Mouse (Mus musculus) monocyte, adult 5-6 weeks (primary cell): ENCODE results near the gene Lrp2. TPM values are rescaled to one million over a fixed set of nuclear protein-coding genes. Genes with fewer than 3 reads are reported as not detected.
"Not testable (repeated sequence)": the region's sequence is repeated elsewhere in the genome, so short reads cannot be mapped to it uniquely, and the experiment has no call there.

Experiments
- ATAC-seq: fragments of 153-309, 156-312 bp; replicated peaks from 2 replicates; pipeline ENCODE4 v1.8.0; 2017; ENCODE audit warnings: mild to moderate bottlenecking; ENCODE audit not compliant: low TSS enrichment, insufficient number of reproducible peaks, severe bottlenecking, poor library complexity, low FRiP score
- total RNA-seq: library from RNA; stranded (forward); fragments of 200-1000, 200-491, 200-594 nt; gene quantifications from 3 replicates; pipeline ENCODE4 v1.2.3, GENCODE M21; 2017

Lrp2 gene
- total RNA-seq, 1 experiment from 2014 or later = not detected

GRCm38 (mm10) chr2:69585191-69585885 is 527 bp downstream of the Lrp2 start:
- ATAC-seq = no peak

- ATAC-seq = no peak
These were observed 1.5 kb downstream of the Lrp2 start for GRCm38 (mm10) chr2:69584117-69584933.

GRCm38 (mm10) chr2:69582861-69583260 is 3.0 kb downstream of the Lrp2 start:
- ATAC-seq = no peak

GRCm38 (mm10) chr2:69582068-69582467 is 3.8 kb downstream of the Lrp2 start:
- ATAC-seq = not testable (repeated sequence)

GRCm38 (mm10) chr2:69580091-69580490 is 5.8 kb downstream of the Lrp2 start:
- ATAC-seq = no peak

- no peak for ATAC-seq
These were observed 7.7 kb downstream of the Lrp2 start for GRCm38 (mm10) chr2:69578206-69578605.

- ATAC-seq = no peak
These were observed 9.3 kb downstream of the Lrp2 start for GRCm38 (mm10) chr2:69576531-69576930.

GRCm38 (mm10) chr2:69574934-69575333 is 10.9 kb downstream of the Lrp2 start:
- ATAC-seq = no peak

GRCm38 (mm10) chr2:69574261-69574660 is 11.6 kb downstream of the Lrp2 start:
- no peak for ATAC-seq

- ATAC-seq = no peak
These were observed 12.2 kb downstream of the Lrp2 start for GRCm38 (mm10) chr2:69573733-69574054.

GRCm38 (mm10) chr2:69573038-69573732 is 12.7 kb downstream of the Lrp2 start:
- no peak for ATAC-seq

- no peak for ATAC-seq
These were observed 15.3 kb downstream of the Lrp2 start for GRCm38 (mm10) chr2:69570556-69570955.

- ATAC-seq = no peak
These were observed 19.6 kb downstream of the Lrp2 start for GRCm38 (mm10) chr2:69566281-69566680.

GRCm38 (mm10) chr2:69563492-69563891 is 22.4 kb downstream of the Lrp2 start:
- ATAC-seq = no peak

- no peak for ATAC-seq
These were observed 23.1 kb downstream of the Lrp2 start for GRCm38 (mm10) chr2:69562761-69563160.

- ATAC-seq = no peak
These were observed 25.6 kb downstream of the Lrp2 start for GRCm38 (mm10) chr2:69560221-69560620.

- ATAC-seq = no peak
These were observed 26.5 kb downstream of the Lrp2 start for GRCm38 (mm10) chr2:69559380-69559779.

- no peak for ATAC-seq
These were observed 29.2 kb downstream of the Lrp2 start for GRCm38 (mm10) chr2:69556686-69557085.

- ATAC-seq = no peak
These were observed 34.2 kb downstream of the Lrp2 start for GRCm38 (mm10) chr2:69551639-69552038.

- ATAC-seq = no peak
These were observed 39.0 kb downstream of the Lrp2 start for GRCm38 (mm10) chr2:69546823-69547222.
